Mouse (Mus musculus) spleen, adult 2 months (tissue): Measurements from ENCODE around the gene Ms4a2. TPM values are rescaled to one million over a fixed set of nuclear protein-coding genes. Genes with fewer than 3 reads are reported as not detected.
A peak's percentile ranks its signal among the peaks of the same experiment; 100 is the strongest.

Experiments used
- DNase-seq, 2 experiments: peaks; one replicate each; pipeline versions ENCODE4 v3.0.0 to v3.0.0-alpha.2; 2012 to 2021; ENCODE audit warnings: low spot score in 2 of 2, low read depth in 1 of 2
- H3K27ac ChIP-seq: fragments of 200-500 bp; 2 replicates; pipeline ENCODE4 v1.5.1; 2012; ENCODE audit warnings: low read length, inconsistent platforms; ENCODE audit not compliant: insufficient read depth
- H3K27me3 ChIP-seq: fragments of 200-500 bp; 2 replicates; pipeline ENCODE4 v1.6.1; 2012; ENCODE audit warnings: mild to moderate bottlenecking, moderate library complexity, low read length, inconsistent platforms; ENCODE audit not compliant: control insufficient read depth, insufficient read depth
- H3K36me3 ChIP-seq: fragments of 200-500 bp; 2 replicates; pipeline ENCODE4 v1.6.1; 2012; ENCODE audit warnings: mild to moderate bottlenecking, low read length, inconsistent platforms; ENCODE audit not compliant: control insufficient read depth, insufficient read depth
- H3K4me1 ChIP-seq: fragments of 200-500 bp; 2 replicates; pipeline ENCODE4 v1.6.1; 2011; ENCODE audit warnings: inconsistent platforms; ENCODE audit not compliant: control insufficient read depth, insufficient read depth, insufficient read length
- H3K4me3 ChIP-seq: fragments of 200-500 bp; 2 replicates; pipeline ENCODE4 v1.5.1; 2011; ENCODE audit warnings: mild to moderate bottlenecking, inconsistent platforms; ENCODE audit not compliant: insufficient read depth, insufficient read length; ENCODE audit errors: extremely low read depth
- CTCF ChIP-seq: fragments of 200-500 bp; IDR thresholded peaks from 2 replicates; pipeline ENCODE4 v1.5.1; 2011; ENCODE audit warnings: mild to moderate bottlenecking, inconsistent platforms; ENCODE audit not compliant: insufficient read depth, insufficient read length, insufficient replicate concordance; ENCODE audit errors: extremely low read depth
- POLR2A ChIP-seq: fragments of 200-500 bp; IDR thresholded peaks from 2 replicates; pipeline ENCODE4 v1.6.1; 2011; ENCODE audit warnings: low read depth, low read length, inconsistent platforms
- WGBS: fragments of 180-500 bp; shearing (Covaris S2); methylation state at CpG from one replicate; pipeline ENCODE4 v1.1.7; 2018; 5-methylcytosine and 5-hydroxymethylcytosine counted together
- polyA plus RNA-seq: library from polyadenylated mRNA; depleted of rRNA; stranded (reverse); fragments of >200 nt; gene quantifications from 2 replicates; pipeline ENCODE4 v1.2.3, GENCODE M21; 2012

Ms4a2 gene
- polyA plus RNA-seq, 1 experiment: 0.14 TPM

- 53% methylated on average over 2 of the region's 2 CpGs for WGBS
- no peak for DNase-seq
- no peaks in the 10 kb centered on the region for H3K27me3 ChIP-seq
- TF ChIP-seq CTCF (no peak), POLR2A (no peak)
- no peaks in the 10 kb centered on the region for H3K36me3 ChIP-seq
- no peak overlapping the region for H3K4me3 ChIP-seq
- H3K27ac ChIP-seq: no peak overlapping the region
- no peaks in the 10 kb centered on the region for H3K4me1 ChIP-seq
Observed at GRCm38 (mm10) chr19:11614805-11615204, 8.7 kb downstream of the Ms4a2 start.

DNA sequence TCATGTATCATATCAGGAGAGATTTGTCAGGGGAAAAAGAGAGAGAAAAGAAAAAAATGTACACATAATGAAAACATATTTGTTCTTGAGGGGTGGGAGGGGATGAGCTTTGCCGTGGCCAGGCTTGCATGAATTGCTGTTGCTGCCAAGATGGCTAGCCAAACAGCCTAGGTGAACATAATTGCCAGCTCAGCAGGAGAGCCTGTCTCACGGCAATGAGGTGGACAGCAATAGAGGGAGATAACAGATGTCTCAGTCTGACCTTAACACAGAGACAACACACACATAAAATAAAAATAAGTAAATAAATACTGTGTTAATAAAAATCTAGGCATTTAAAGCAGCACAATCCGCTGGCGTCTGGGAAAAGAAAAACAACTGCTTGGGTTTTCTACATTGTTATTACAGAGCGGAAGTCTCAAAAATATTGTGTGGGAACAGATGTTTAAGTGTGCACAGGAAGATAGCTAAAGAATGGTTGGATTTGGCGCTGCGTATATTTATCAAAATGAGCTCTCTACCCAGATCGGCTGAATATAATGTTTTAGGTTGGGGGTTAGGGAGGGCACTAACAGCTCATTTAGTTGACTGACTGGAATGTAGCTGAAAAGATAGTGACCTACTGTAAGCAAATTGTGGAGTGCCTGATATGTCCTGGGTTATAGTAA, 9.6 kb downstream of the Ms4a2 start:
- DNase-seq: no peak
- H3K27me3 ChIP-seq: no peaks in the 10 kb centered on the region
- TF ChIP-seq POLR2A: no peak
- TF ChIP-seq CTCF: no peak
- 53% methylated on average over 8 of the region's 8 CpGs for WGBS
- H3K36me3 ChIP-seq: no peaks in the 10 kb centered on the region
- no peak overlapping the region for H3K4me3 ChIP-seq
- H3K4me1 ChIP-seq: no peaks in the 10 kb centered on the region
- no peak overlapping the region for H3K27ac ChIP-seq

GRCm38 (mm10) chr19:11613084-11613483, 10.4 kb downstream of the Ms4a2 start:
- Histone ChIP-seq H3K27ac (no peak overlapping the region), H3K27me3 (no peaks in the 10 kb centered on the region), H3K4me1 (no peaks in the 10 kb centered on the region), H3K36me3 (no peaks in the 10 kb centered on the region), H3K4me3 (no peak overlapping the region)
- TF ChIP-seq CTCF (no peak), POLR2A (no peak)
- DNase-seq: no peak
- 32% methylated on average over 1 of the region's 1 CpGs for WGBS

GRCm38 (mm10) chr19:11612293-11612692, 11.2 kb downstream of the Ms4a2 start:
- no peaks in the 10 kb centered on the region for H3K4me1 ChIP-seq
- H3K36me3 ChIP-seq: no peaks in the 10 kb centered on the region
- H3K4me3 ChIP-seq: no peak overlapping the region
- TF ChIP-seq POLR2A (no peak), CTCF (no peak)
- no peaks in the 10 kb centered on the region for H3K27me3 ChIP-seq
- H3K27ac ChIP-seq: no peak overlapping the region
- DNase-seq: no peak
- 62% methylated on average over 2 of the region's 2 CpGs for WGBS

GRCm38 (mm10) chr19:11611541-11611945, 12.0 kb downstream of the Ms4a2 start:
- Histone ChIP-seq H3K27me3 (no peaks in the 10 kb centered on the region), H3K36me3 (no peaks in the 10 kb centered on the region), H3K4me1 (no peaks in the 10 kb centered on the region), H3K27ac (no peak overlapping the region), H3K4me3 (no peak overlapping the region)
- 7% methylated on average over 6 of the region's 6 CpGs for WGBS
- TF ChIP-seq POLR2A (no peak), CTCF (peak; percentile 32; the same call in 1 of the 2 replicates)
- peak in 1 of 2 experiments; percentile 52 for DNase-seq

DNA sequence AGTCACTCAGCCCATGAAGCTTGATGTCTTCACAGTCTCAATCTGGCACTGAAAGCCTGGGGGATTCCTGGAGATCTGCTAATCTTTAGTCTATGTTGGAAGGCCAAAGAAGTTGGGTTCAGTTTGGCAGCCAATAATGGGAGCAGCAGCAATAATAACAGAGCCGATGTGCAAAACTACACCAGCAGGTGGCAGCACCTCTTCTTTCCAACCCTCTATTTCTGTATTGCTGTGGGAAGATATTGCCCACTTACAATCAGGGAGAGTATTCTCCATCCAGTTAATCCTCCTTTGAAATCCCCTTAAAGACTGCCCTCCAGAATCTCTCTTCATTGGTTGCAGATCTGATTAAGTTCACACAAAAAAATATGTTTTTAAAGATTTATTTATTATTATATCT, 15.3 kb downstream of the Ms4a2 start:
- 0% methylated on average over 1 of the region's 1 CpGs for WGBS
- H3K27me3 ChIP-seq: no peaks in the 10 kb centered on the region
- no peaks in the 10 kb centered on the region for H3K36me3 ChIP-seq
- peak; percentile 33; the same call in 1 of the 2 replicates for TF ChIP-seq CTCF
- no peak for TF ChIP-seq POLR2A
- H3K27ac ChIP-seq: no peak overlapping the region
- H3K4me3 ChIP-seq: no peak overlapping the region
- H3K4me1 ChIP-seq: no peaks in the 10 kb centered on the region
- peak; percentile 18 to 50 for DNase-seq

DNA sequence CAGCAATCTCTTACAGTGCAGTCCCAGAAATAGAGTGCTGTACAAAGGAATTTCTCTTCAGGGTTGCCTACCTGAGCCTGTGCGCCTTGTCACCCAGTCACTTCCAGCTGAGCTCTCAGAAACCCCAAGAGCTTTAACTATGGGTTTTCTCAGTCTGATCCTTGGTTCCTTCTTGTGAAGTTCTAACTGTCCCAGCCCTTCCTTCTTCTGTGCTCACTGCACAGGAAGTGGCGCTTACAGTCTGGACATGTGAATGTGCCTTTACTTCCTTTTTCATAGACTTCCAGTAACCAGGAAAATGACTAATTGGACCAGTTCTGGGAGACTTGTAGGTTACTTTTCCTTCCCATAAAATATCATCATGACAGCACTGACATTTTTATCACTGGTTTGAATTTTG, 18.9 kb downstream of the Ms4a2 start, which contains the start of gene Ms4a6d:
Gene Ms4a6d, minus strand, starts transcription at position 247 of the 400 bp plus-strand sequence.
- WGBS: 62% methylated on average over 2 of the region's 2 CpGs
- Histone ChIP-seq H3K4me3 (no peak within 1 kb of the TSS), H3K27me3 (no peaks in the 10 kb centered on the region), H3K4me1 (peaks cover 3% of the 10 kb centered on the region; the same call in 1 of the 2 replicates), H3K27ac (no peak within 1 kb of the TSS), H3K36me3 (no peaks in the 10 kb centered on the region)
- no peak for TF ChIP-seq POLR2A
- TF ChIP-seq CTCF: no peak
- DNase-seq: no peak
